Comparison of ENCODE assay signal across 25 mouse cellular contexts in the genomic region with DNA sequence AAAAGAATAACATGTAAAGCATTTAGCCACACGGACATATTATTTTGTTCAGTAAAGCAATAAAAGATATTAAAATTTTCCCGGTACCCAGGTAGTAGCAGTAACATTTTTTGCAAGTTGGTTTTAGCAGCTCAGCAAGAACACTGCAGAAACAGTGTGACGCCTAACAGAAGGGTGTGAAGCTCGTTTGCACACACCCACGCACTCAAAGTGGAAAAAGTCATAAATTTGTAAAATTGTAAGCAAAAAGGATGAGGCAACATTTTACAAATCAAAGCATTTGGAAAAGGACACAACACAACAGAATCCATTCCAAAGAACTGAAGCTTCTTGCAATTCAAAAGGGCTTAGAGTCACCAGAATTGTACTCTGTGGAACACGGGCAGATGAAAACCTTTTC.
DNase-seq lines count a peak whose midpoint lies in the region; ATAC-seq lines count a peak whose summit lies in the region.
"Had no signal": no experiment of that assay in that cellular context is flagged by ENCODE, and none has a peak within 500 bp of the region (broad histone marks: within the 10 kb centered on the region; RNA-seq: fewer than 3 reads in every experiment).

No protein-coding gene starts in this region.

- no peak overlapping the region for H3K4me2 ChIP-seq in forebrain, embryonic 14.5 days (ENCODE audit: low read length)
- H3K4me2 ChIP-seq: forebrain, embryonic 13.5 days; heart, embryonic 12.5 days; liver, embryonic 13.5 days; lung, embryonic 14.5 days; midbrain, embryonic 13.5 days had no signal

- H3K27ac ChIP-seq in forebrain, embryonic 14.5 days (ENCODE audit: low read depth, low read length), result no peak overlapping the region
- H3K27ac ChIP-seq: forebrain, embryonic 13.5 days; hindbrain, embryonic 10.5 days; hindbrain, postnatal 0 days; liver, embryonic 13.5 days; midbrain, embryonic 13.5 days had no signal

- intact Hi-C loops in gastrocnemius, postnatal 14 days (cut with DNase I; ENCODE audit: low total_unique reads), result no loop called here

- no peak overlapping the region for H3K4me3 ChIP-seq in forebrain, embryonic 14.5 days (ENCODE audit: low read depth, low read length)
- H3K4me3 ChIP-seq: forebrain, embryonic 13.5 days; heart, embryonic 12.5 days; hindbrain, embryonic 10.5 days; liver, embryonic 13.5 days; megakaryocyte, embryonic 14.5 days; midbrain, embryonic 13.5 days had no signal

- H3K36me3 ChIP-seq in forebrain, embryonic 14.5 days (ENCODE audit: control insufficient read depth, insufficient read depth, low read length), result no peaks in the 10 kb centered on the region
- H3K36me3 ChIP-seq: heart, embryonic 12.5 days; hindbrain, embryonic 10.5 days; liver, embryonic 13.5 days; midbrain, embryonic 13.5 days had no signal

- no peak overlapping the region for H3K9ac ChIP-seq in forebrain, embryonic 14.5 days (ENCODE audit: low read length)
- H3K9ac ChIP-seq: forebrain, embryonic 13.5 days; heart, embryonic 12.5 days; liver, embryonic 13.5 days; lung, embryonic 14.5 days; midbrain, embryonic 13.5 days had no signal

- no peaks in the 10 kb centered on the region for H3K4me1 ChIP-seq in forebrain, embryonic 14.5 days (ENCODE audit: control insufficient read depth, insufficient read depth, low read length)
- H3K4me1 ChIP-seq: forebrain, embryonic 13.5 days; heart, embryonic 12.5 days; hindbrain, embryonic 10.5 days; liver, embryonic 13.5 days; megakaryocyte, embryonic 14.5 days; midbrain, embryonic 13.5 days had no signal

- H3K27me3 ChIP-seq in forebrain, embryonic 14.5 days (replicated peaks; ENCODE audit: control insufficient read depth, insufficient read depth, low read length), result no peaks in the 10 kb centered on the region
- H3K27me3 ChIP-seq: forebrain, embryonic 13.5 days; heart, embryonic 12.5 days; liver, embryonic 13.5 days; megakaryocyte, embryonic 14.5 days; midbrain, embryonic 13.5 days had no signal

- no peaks in the 10 kb centered on the region for H3K9me3 ChIP-seq in forebrain, embryonic 14.5 days (replicated peaks; ENCODE audit: control insufficient read depth, low read length)
- H3K9me3 ChIP-seq: forebrain, embryonic 13.5 days; heart, embryonic 12.5 days; hindbrain, embryonic 10.5 days; liver, embryonic 13.5 days; megakaryocyte, embryonic 14.5 days; midbrain, embryonic 13.5 days had no signal

- 81% methylated on average over 6 of the region's 6 CpGs for WGBS in forebrain, embryonic 14.5 days

- DNase-seq in right cerebral cortex, adult 18-20 months, result peak; percentile 71
- DNase-seq in right cerebral cortex, postnatal 4 days, result no peak
- peak; percentile 40 for DNase-seq in layer of hippocampus, adult 9-10 months (ENCODE audit: low spot score)
- DNase-seq in left cerebral cortex, adult 9 months (ENCODE audit: low spot score in 2 of 2), result peak; percentile 36 to 64
- DNase-seq in right cerebral cortex, postnatal 36 days (ENCODE audit: low spot score in 2 of 2), result peak; percentile 7 to 60
- DNase-seq in cerebellum, postnatal 14 days, result no peak
- no peak for DNase-seq in gastrocnemius, postnatal 14 days
- DNase-seq in forebrain, embryonic 14.5 days (ENCODE audit: low spot score), result no peak
- DNase-seq: adrenal gland, adult 8-10 months; cerebellum, adult 2 months; gastrocnemius, postnatal 10 days; heart, adult 11 months; heart, postnatal 10 days; kidney, postnatal 25 days; liver, embryonic 13.5 days; lung, embryonic 14.5 days; lung, postnatal 36 days; thymus, postnatal 14 days had no signal

- no peak for ATAC-seq in forebrain, embryonic 14.5 days
- ATAC-seq: forebrain, embryonic 13.5 days; hindbrain, postnatal 0 days; intestine, embryonic 16.5 days; midbrain, embryonic 13.5 days had no signal

Comparison
In these comparisons a context has a peak if more than half of its experiments do, and no peak if none do; other contexts are left out.
1. DNase-seq: peak in right cerebral cortex, adult 18-20 months (single experiment), layer of hippocampus, adult 9-10 months (single experiment), left cerebral cortex, adult 9 months (2 of 2) and right cerebral cortex, postnatal 36 days (2 of 2); none in right cerebral cortex, postnatal 4 days (single experiment), cerebellum, postnatal 14 days (0 of 2), gastrocnemius, postnatal 14 days (single experiment) and forebrain, embryonic 14.5 days (single experiment).